Mouse (Mus musculus): Measurements from ENCODE around the gene Wipf3.

GRCm38 (mm10) chr6:54401503-54401902 is 27.9 kb upstream of the Wipf3 start:
- TF ChIP-seq CTCF (IDR thresholded peaks at IDR 0.05; ENCODE audit: low read depth) (no peak), EP300 (optimal IDR thresholded peaks at IDR 0.05) (no peak)
